Mouse (Mus musculus) embryonic facial prominence, embryonic 14.5 days (tissue): ENCODE data around the gene Fbxl16. TPM values are rescaled to one million over a fixed set of nuclear protein-coding genes. Genes with fewer than 3 reads are reported as not detected.

Experiments used
- ATAC-seq: fragments of 200-750 bp; cut with Nextera tagmentation; 2 replicates; pipeline ENCODE4 v1.8.0; 2017; ENCODE audit warnings: low read depth, moderate number of reproducible peaks, moderate TSS enrichment
- DNase-seq: peaks from one replicate; pipeline ENCODE4 v3.0.0-alpha.2; 2015; ENCODE audit warnings: low spot score
- H3K27ac ChIP-seq: fragments of 300-500 bp; sonication (generic); replicated peaks from 2 replicates; pipeline ENCODE4 v1.5.1; 2014; ENCODE audit warnings: low read depth, mild to moderate bottlenecking, low read length, moderate library complexity
- H3K27me3 ChIP-seq: fragments of 300-500 bp; sonication (generic); replicated peaks from 2 replicates; pipeline ENCODE4 v1.6.1; 2014; ENCODE audit warnings: low read length; ENCODE audit not compliant: control insufficient read depth, insufficient read depth
- H3K36me3 ChIP-seq: fragments of 300-500 bp; sonication (generic); 2 replicates; pipeline ENCODE4 v1.6.1; 2014; ENCODE audit warnings: low read length, mixed read lengths; ENCODE audit not compliant: control insufficient read depth, insufficient read depth
- H3K4me1 ChIP-seq: fragments of 300-500 bp; sonication (generic); 2 replicates; pipeline ENCODE4 v1.6.1; 2014; ENCODE audit warnings: antibody characterized with exemption, low read length; ENCODE audit not compliant: control insufficient read depth, insufficient read depth
- H3K4me2 ChIP-seq: fragments of 300-500 bp; sonication (generic); 2 replicates; pipeline ENCODE4 v1.6.1; 2014; ENCODE audit warnings: low read depth, mild to moderate bottlenecking, low read length, moderate library complexity, mixed read lengths
- H3K4me3 ChIP-seq: fragments of 300-500 bp; sonication (generic); 2 replicates; pipeline ENCODE4 v1.5.1; 2014; ENCODE audit warnings: low read depth, mild to moderate bottlenecking, low read length
- H3K9ac ChIP-seq: fragments of 300-500 bp; sonication (generic); 2 replicates; pipeline ENCODE4 v1.6.1; 2014; ENCODE audit warnings: low read depth, mild to moderate bottlenecking, low read length, moderate library complexity, mixed read lengths
- H3K9me3 ChIP-seq: fragments of 300-500 bp; sonication (generic); 2 replicates; pipeline ENCODE4 v1.6.1; 2016; ENCODE audit warnings: low read length; ENCODE audit not compliant: control insufficient read depth
- WGBS: fragments of 180-500 bp; shearing (Covaris S2); extraction: QIAGEN DNeasy Blood & Tissue Kit; methylation state at CpG from one replicate; pipeline ENCODE4 v1.1.7; 2014; 5-methylcytosine and 5-hydroxymethylcytosine counted together
- polyA plus RNA-seq: library from polyadenylated mRNA; unstranded; fragments of >200 nt; fragmentation: Nextera tagmentation; extraction: Ambion mirVana; gene quantifications from 2 replicates; pipeline ENCODE4 v1.2.1, GENCODE M21; 2014

Fbxl16 gene
- 3.4 and 3.5 TPM in 2 replicates for polyA plus RNA-seq

DNA sequence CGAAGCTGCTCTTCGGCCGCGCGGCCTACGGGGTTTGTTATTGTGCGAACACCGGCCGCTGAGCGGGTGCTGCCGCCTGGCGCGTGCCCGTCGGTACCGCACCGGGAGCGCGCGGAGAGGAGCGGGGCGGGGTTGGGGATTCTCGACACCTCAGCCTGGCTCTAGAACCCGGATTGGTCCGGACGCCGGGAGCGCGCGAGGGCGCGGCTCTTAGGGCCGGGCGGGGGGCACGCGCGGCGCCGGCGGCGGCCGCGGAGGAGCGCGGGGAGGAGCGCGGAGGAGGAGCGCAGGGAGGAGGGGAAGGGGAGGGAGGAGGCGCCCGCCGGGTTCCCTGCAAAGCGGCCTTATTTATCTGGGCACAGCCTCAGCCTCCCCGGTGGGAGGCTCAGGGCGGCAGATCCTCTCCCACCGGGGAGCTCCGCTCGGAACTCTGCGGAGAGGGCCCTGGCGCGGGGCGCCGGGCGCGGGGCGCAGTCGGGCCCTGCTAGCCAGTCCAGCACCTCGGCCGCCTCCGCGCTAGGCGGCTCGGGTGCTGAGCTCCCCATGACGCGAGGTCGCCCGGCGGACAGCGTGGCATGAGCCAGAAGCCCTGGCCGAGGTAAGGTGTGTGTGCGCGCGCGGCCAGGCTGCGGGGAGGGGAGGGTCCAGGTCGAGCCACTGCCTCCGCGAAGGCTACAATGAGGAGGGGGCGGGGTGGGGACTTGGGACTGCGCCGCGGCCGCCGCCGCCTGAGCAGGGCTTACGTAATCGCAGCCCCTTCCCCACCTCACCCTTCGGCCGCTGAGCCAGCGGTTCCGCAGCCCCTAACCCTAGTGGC, at the start of gene Fbxl16:
Fbxl16 (plus strand) TSS at position 297 of the 817 bp plus-strand sequence.
- ATAC-seq: peak; percentile 85

DNA sequence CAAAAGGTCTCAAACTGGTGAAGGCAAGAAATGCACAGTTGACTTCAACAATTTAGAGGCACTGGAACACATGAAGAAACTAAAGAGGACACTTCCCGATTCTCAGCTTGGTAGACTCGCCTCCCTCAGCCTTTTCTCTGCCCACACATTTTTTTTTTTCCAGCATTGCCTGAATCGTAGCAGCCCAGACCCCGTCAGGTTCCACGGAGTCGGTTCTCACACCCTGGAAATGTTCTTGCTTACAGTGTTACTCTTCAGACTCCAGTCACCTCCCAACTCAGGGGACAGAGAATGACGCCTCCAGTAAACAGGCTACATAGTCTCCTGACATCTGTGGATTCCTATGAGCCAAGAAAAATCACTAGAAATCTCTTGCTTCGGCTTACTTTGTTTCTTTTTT, 48.7 kb upstream of the Fbxl16 start:
- no peak overlapping the region for H3K4me2 ChIP-seq
- no peak overlapping the region for H3K4me3 ChIP-seq
- no peaks in the 10 kb centered on the region for H3K27me3 ChIP-seq
- H3K36me3 ChIP-seq: no peaks in the 10 kb centered on the region
- no peak overlapping the region for H3K27ac ChIP-seq
- no peak overlapping the region for H3K9ac ChIP-seq
- DNase-seq: no peak
- no peaks in the 10 kb centered on the region for H3K4me1 ChIP-seq
- ATAC-seq: no peak
- no peaks in the 10 kb centered on the region for H3K9me3 ChIP-seq
- WGBS: 78% methylated on average over 8 of the region's 8 CpGs

More for the DNA sequence above, at the start of gene Fbxl16:
- H3K36me3 ChIP-seq: no peaks in the 10 kb centered on the region
- peaks cover 32% of the 10 kb centered on the region for H3K27me3 ChIP-seq
- H3K4me1 ChIP-seq: peaks cover 8% of the 10 kb centered on the region; the same call in 1 of the 2 replicates
- 0% methylated on average over 15 of the region's 100 CpGs for WGBS
- H3K27ac ChIP-seq: peak within 1 kb of the TSS; percentile 44; the same call in 1 of the 2 replicates
- peak within 1 kb of the TSS; percentile 93 for H3K4me2 ChIP-seq
- DNase-seq: peak; percentile 93
- peak within 1 kb of the TSS; percentile 73 for H3K9ac ChIP-seq
- H3K4me3 ChIP-seq: peak within 1 kb of the TSS; percentile 69
- no peaks in the 10 kb centered on the region for H3K9me3 ChIP-seq

DNA sequence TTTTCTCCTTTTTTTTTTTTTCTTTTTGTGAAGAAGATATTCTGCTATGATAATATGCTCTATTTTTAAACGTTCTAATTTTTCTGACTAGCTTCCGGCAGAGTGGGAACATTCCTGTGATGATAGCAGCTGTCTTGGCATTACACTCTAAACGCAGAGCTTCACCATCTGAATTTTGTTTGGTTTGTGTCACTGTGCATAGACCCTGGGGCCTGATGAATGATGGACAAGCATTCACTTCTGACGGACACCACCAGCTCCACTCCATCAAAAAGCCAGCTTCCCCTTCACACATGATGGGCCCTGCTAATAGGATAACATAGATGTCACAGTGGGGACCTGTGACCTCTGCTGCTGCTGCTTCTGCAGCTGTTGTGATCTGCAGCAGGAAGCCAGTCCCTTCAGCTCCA, 47.3 kb upstream of the Fbxl16 start:
- no peak; the same call in 1 of the 2 replicates for ATAC-seq
- Histone ChIP-seq H3K4me2 (no peak overlapping the region), H3K27ac (no peak overlapping the region), H3K36me3 (no peaks in the 10 kb centered on the region), H3K4me1 (no peaks in the 10 kb centered on the region), H3K9ac (no peak overlapping the region), H3K4me3 (no peak overlapping the region), H3K9me3 (no peaks in the 10 kb centered on the region), H3K27me3 (no peaks in the 10 kb centered on the region)
- WGBS: 29% methylated on average over 4 of the region's 4 CpGs
- DNase-seq: peak; percentile 42

DNA sequence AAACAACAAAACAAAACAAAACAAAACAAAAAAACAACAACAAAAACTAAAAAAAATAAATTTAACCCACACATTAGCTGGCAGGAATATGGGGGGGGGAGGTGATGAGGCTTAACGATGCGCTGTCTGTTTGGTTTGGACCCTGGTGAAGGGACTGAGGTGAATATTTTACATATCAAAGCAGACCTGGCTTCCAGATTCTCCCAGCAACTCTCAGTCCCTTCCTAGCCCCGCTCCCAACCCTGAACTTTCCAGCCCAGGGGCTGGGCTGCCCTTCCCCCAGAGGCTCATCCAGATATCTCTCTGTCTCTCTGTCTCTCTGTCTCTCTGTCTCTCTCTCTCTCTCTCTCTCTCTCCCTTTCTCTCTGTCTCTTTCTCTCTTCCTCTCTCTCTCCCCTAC, 46.3 kb upstream of the Fbxl16 start:
- H3K4me1 ChIP-seq: no peaks in the 10 kb centered on the region
- H3K9me3 ChIP-seq: no peaks in the 10 kb centered on the region
- no peaks in the 10 kb centered on the region for H3K27me3 ChIP-seq
- no peak overlapping the region for H3K27ac ChIP-seq
- H3K36me3 ChIP-seq: no peaks in the 10 kb centered on the region
- WGBS: 38% methylated on average over 3 of the region's 3 CpGs
- no peak overlapping the region for H3K4me3 ChIP-seq
- H3K4me2 ChIP-seq: no peak overlapping the region
- ATAC-seq (no peak), DNase-seq (no peak)
- no peak overlapping the region for H3K9ac ChIP-seq

DNA sequence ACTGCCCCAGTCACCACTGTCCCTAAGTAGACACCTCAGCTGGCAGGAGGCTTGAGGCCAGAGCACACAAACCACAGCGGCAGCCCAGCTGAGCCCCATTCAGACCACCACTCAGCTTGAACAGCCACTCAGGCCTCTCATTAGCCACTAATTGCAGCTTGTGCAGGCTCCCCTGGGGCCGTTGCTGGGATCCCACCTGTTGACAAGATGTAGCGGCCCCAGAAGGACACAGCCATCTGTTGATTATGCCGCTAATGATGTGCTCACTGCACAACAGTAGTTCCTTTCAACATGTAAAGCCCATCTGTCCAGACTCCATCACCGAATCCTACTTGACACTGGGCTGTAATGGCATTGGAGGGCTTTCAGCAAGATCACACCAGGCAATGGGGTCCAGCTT, 43.0 kb upstream of the Fbxl16 start:
- H3K4me1 ChIP-seq: no peaks in the 10 kb centered on the region
- DNase-seq: peak; percentile 86

DNA sequence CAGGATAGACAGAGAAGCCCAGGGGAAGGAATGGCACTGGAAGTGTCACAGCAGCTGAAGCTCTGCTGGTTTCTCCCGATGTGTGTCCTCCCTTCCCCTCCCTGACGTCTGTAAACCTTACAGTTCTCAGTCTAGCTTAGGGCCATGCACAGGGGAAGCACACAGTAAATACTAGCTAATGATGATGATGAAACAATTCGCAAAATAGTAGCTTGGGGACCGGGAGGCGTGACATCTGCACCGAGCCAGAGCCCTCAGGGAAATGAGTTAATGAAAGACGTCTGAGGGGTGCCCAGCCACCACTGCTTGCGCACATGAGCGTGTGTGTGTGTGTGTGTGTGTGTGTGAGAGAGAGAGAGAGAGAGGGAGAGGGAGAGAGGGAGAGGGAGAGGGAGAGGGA, 39.6 kb upstream of the Fbxl16 start:
- ATAC-seq (0 out of 2 replicates have a peak, but pooled peaks have one; percentile 10), DNase-seq (peak; percentile 39)
- Histone ChIP-seq H3K4me3 (no peak overlapping the region), H3K36me3 (no peaks in the 10 kb centered on the region), H3K27ac (no peak overlapping the region), H3K9me3 (no peaks in the 10 kb centered on the region), H3K4me2 (no peak overlapping the region), H3K27me3 (no peaks in the 10 kb centered on the region), H3K9ac (no peak overlapping the region), H3K4me1 (0 out of 2 replicates have a peak, but pooled peaks cover 3% of the 10 kb centered on the region)
- 38% methylated on average over 9 of the region's 9 CpGs for WGBS

More for the DNA sequence above, 43.0 kb upstream of the Fbxl16 start:
- Histone ChIP-seq H3K27ac (no peak overlapping the region), H3K9ac (no peak overlapping the region), H3K36me3 (no peaks in the 10 kb centered on the region), H3K9me3 (no peaks in the 10 kb centered on the region), H3K4me3 (no peak overlapping the region), H3K27me3 (no peaks in the 10 kb centered on the region), H3K4me2 (no peak overlapping the region)
- ATAC-seq: peak; percentile 72
- WGBS: 35% methylated on average over 4 of the region's 5 CpGs

DNA sequence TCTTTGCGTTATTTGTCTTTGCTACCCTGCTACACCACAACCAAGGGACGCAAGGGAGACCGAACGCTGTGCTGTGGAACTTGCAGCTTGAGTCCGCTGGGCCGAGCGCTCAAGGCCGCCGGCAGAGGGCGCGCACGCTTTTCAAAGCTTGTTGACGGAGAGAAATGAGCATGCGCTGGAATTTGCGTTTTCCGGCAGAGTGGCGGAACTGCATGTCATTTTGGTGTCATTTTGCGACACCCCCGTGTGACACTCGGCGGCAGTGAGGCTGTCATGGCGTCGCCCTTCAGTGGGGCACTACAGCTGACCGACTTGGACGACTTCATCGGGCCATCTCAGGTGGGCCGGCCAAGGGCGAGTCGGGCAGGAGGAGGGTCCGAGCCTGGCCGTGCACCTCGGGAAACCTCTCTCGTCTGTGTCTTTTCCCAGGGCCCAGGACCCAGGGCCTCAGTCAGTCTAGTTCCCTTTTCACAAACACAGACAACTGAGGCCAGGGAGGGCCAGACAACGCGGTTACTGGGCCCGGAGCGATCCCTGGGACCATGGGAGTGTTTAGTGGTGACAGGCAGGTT, 35.2 kb upstream of the Fbxl16 start, which contains the start of gene Narfl:
Narfl (plus strand) TSS at position 228 of the 572 bp plus-strand sequence.
- DNase-seq (peak; percentile 98), ATAC-seq (peak; percentile 89)
- Histone ChIP-seq H3K4me1 (0 out of 2 replicates have a peak, but pooled peaks cover 3% of the 10 kb centered on the region), H3K4me2 (peak within 1 kb of the TSS; percentile 89), H3K27ac (no peak within 1 kb of the TSS), H3K9me3 (no peaks in the 10 kb centered on the region), H3K36me3 (0 out of 2 replicates have a peak, but pooled peaks cover 5% of the 10 kb centered on the region), H3K4me3 (peak within 1 kb of the TSS; percentile 73), H3K9ac (peak within 1 kb of the TSS; percentile 87), H3K27me3 (no peaks in the 10 kb centered on the region)
- WGBS: under 1% methylated on average over 36 of the region's 37 CpGs

DNA sequence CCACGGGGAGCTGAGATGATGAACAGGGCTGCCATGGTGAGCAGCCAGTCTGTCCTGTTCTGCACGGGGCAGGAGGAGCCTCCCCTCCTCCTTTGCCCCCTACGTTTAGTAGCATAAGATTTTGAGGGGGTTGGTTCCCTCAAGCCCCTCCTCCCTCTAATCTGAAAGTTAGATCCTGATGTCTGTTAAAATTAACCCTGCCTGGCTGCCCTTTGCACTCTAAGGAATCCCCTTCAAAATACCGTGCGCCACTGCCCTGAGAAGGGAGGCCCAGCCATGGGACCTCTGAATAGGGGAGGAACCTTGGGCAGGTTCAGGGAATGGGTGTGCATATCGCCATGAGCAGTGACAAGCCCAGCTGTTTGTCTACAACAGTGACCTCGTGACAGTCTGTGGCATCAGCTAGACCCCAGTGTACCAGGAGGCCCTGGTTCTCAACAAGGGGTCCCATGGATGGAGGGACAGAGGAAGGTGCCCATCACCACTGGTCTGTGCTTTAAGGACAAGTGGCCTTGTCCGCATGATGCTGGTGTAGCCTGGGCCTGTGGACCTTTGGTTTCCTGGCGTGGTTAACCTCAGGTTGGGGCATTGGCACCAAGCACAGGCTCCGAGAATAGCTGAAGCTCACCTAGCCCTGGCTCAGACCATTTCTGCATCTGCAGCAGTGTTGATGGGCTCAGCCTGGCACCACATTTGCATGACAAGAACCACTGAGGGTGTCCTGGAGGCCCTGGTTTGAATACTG, 33.4 kb upstream of the Fbxl16 start:
- Histone ChIP-seq H3K9me3 (no peaks in the 10 kb centered on the region), H3K9ac (no peak overlapping the region), H3K27me3 (no peaks in the 10 kb centered on the region), H3K36me3 (peaks cover 15% of the 10 kb centered on the region), H3K27ac (no peak overlapping the region), H3K4me2 (no peak overlapping the region), H3K4me3 (no peak overlapping the region), H3K4me1 (0 out of 2 replicates have a peak, but pooled peaks cover 3% of the 10 kb centered on the region)
- WGBS: 76% methylated on average over 10 of the region's 10 CpGs
- ATAC-seq (no peak), DNase-seq (no peak)
